Mouse (Mus musculus) erythroblast, embryonic 14.5 days (primary cell): ENCODE results near the gene Bcl2. TPM values are rescaled to one million over a fixed set of nuclear protein-coding genes. Genes with fewer than 3 reads are reported as not detected.
"Not testable (repeated sequence)": the region's sequence is repeated elsewhere in the genome, so short reads cannot be mapped to it uniquely, and the experiment has no call there.

Experiments
- H3K27me3 ChIP-seq: 2 replicates; pipeline ENCODE4 v1.6.1; 2012; ENCODE audit warnings: inconsistent platforms; ENCODE audit not compliant: control insufficient read depth
- H3K36me3 ChIP-seq: 2 replicates; pipeline ENCODE4 v1.6.1; 2012; ENCODE audit warnings: mild to moderate bottlenecking, inconsistent platforms; ENCODE audit not compliant: control insufficient read depth
- H3K4me1 ChIP-seq: 2 replicates; pipeline ENCODE4 v1.6.1; 2012; ENCODE audit warnings: inconsistent platforms; ENCODE audit not compliant: control insufficient read depth
- H3K4me3 ChIP-seq: replicated peaks from 2 replicates; pipeline ENCODE3; 2012; ENCODE audit warnings: moderate library complexity, mild to moderate bottlenecking, inconsistent platforms
- H3K9me3 ChIP-seq: 2 replicates; pipeline ENCODE4 v1.6.1; 2012; ENCODE audit warnings: low read length, inconsistent platforms, mixed read lengths; ENCODE audit not compliant: control insufficient read depth
- GATA1 ChIP-seq: IDR thresholded peaks from 2 replicates; pipeline ENCODE4 v1.6.1; 2012; ENCODE audit warnings: low read length, inconsistent platforms, mixed read lengths
- TAL1 ChIP-seq: IDR thresholded peaks from 3 replicates; pipeline ENCODE4 v1.6.1; 2012; ENCODE audit warnings: low read length, inconsistent platforms, mixed read lengths
- polyA plus RNA-seq: library from polyadenylated mRNA; stranded (reverse); fragments of >175 nt; gene quantifications from 2 replicates; pipeline ENCODE4 v1.2.3, GENCODE M21; 2012

The Bcl2 gene
- polyA plus RNA-seq, 1 experiment = not detected

DNA sequence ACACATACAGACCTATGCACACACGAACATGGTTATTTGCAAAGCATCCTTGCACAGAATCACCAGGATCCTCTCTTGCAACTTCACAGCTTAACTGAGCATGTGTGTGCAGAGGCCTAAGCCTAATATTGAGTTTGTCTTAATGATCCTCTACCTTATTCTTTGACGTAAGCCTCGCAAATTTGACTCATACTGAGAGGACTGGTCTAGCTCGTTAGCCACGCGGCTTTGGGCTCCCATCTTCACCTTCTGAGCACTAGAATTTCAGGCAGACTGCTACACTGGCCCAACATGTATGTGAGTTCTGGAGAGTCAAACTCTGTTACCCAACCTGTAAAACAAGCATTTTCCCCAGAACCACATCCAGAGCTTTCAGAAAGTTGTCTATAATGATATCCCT is 28.9 kb upstream of the Bcl2 start:
- Histone ChIP-seq H3K27me3 (no peaks in the 10 kb centered on the region), H3K9me3 (no peaks in the 10 kb centered on the region), H3K4me3 (no peak overlapping the region), H3K36me3 (peaks cover 15% of the 10 kb centered on the region), H3K4me1 (no peaks in the 10 kb centered on the region)
- no peak for TF ChIP-seq GATA1
- no peak for TF ChIP-seq TAL1

- peaks cover 6% of the 10 kb centered on the region for H3K36me3 ChIP-seq
- no peak overlapping the region for H3K4me3 ChIP-seq
- H3K4me1 ChIP-seq = no peaks in the 10 kb centered on the region
- TF ChIP-seq GATA1 (no peak), TAL1 (no peak)
- H3K9me3 ChIP-seq = no peaks in the 10 kb centered on the region
- no peaks in the 10 kb centered on the region for H3K27me3 ChIP-seq
Measured at GRCm38 (mm10) chr1:106740735-106741134, 26.7 kb upstream of the Bcl2 start.

DNA sequence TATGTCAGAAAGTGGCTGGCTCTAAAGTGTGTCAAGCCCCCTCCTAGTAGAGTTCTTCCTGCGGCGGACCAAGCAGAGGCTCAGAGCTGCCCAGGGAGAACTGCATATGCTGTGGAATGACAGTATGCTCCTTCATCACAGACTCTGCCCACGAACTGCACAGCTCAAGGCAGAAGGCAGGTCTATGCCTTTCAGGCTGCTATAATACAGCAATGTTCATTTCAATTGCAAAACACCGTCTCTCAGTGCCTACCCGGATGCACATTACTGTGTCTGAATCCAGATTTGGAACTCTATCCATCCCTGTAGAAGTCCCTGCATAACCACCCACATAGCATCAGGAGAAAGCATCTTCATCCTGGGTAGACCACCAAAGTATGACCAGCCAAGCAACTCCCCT is 25.7 kb upstream of the Bcl2 start:
- Histone ChIP-seq H3K4me3 (no peak overlapping the region), H3K9me3 (no peaks in the 10 kb centered on the region), H3K4me1 (no peaks in the 10 kb centered on the region), H3K36me3 (peaks cover 6% of the 10 kb centered on the region), H3K27me3 (no peaks in the 10 kb centered on the region)
- no peak for TF ChIP-seq TAL1
- no peak for TF ChIP-seq GATA1

- Histone ChIP-seq H3K36me3 (peaks cover 12% of the 10 kb centered on the region), H3K9me3 (no peaks in the 10 kb centered on the region), H3K27me3 (no peaks in the 10 kb centered on the region), H3K4me3 (no peak overlapping the region), H3K4me1 (no peaks in the 10 kb centered on the region)
- TF ChIP-seq GATA1 = no peak
Measured at GRCm38 (mm10) chr1:106738092-106738491, 24.0 kb upstream of the Bcl2 start.

DNA sequence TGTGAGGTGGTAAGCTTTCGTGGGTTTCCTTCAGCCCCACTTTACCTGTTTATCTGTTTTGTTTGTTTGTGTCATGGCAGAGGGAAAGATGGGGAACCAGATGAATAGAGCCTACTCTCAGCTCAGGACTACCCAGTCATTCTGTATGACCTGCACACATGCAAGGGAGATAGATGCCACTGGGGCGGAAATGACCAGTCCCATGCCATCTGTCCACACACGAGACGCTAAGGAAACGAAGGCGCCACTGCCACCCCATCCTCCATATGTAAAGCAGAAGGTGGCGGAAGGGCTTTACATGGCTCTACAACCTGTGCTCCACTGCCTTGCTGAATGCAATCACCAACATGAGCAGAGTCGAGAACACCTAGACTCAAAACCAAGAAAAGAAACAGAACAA is 22.1 kb upstream of the Bcl2 start:
- H3K4me1 ChIP-seq = no peaks in the 10 kb centered on the region
- H3K9me3 ChIP-seq = no peaks in the 10 kb centered on the region
- H3K4me3 ChIP-seq = no peak overlapping the region
- TF ChIP-seq TAL1 = no peak
- TF ChIP-seq GATA1 = no peak
- H3K36me3 ChIP-seq = peaks cover 12% of the 10 kb centered on the region
- H3K27me3 ChIP-seq = no peaks in the 10 kb centered on the region

DNA sequence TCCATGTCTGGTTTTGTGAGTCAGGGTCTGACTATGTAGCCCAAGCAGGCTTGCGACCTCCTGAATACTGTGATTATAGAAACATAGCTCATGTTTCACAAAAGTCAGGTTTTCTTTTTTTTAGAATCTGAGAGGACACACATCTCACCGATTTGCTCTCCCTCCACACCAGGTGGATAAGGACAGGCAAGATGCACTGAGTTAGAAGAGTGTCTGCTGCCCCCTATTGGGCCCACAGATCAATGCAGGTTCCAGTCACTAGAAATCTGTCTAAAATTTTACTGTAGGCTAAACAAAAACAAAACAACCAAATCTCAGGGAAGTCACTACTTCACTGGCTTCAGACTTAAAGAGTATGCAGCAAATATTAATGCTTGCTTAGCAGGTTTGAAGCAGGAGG is 21.5 kb upstream of the Bcl2 start:
- TF ChIP-seq TAL1 (no peak), GATA1 (no peak)
- Histone ChIP-seq H3K4me1 (no peaks in the 10 kb centered on the region), H3K9me3 (no peaks in the 10 kb centered on the region), H3K4me3 (no peak overlapping the region), H3K27me3 (no peaks in the 10 kb centered on the region), H3K36me3 (peaks cover 12% of the 10 kb centered on the region)

GRCm38 (mm10) chr1:106722061-106722460 is 8.0 kb upstream of the Bcl2 start:
- no peak for TF ChIP-seq TAL1
- TF ChIP-seq GATA1 = no peak
- no peaks in the 10 kb centered on the region for H3K4me1 ChIP-seq
- no peaks in the 10 kb centered on the region for H3K36me3 ChIP-seq
- H3K27me3 ChIP-seq = no peaks in the 10 kb centered on the region
- no peaks in the 10 kb centered on the region for H3K9me3 ChIP-seq
- H3K4me3 ChIP-seq = no peak overlapping the region

GRCm38 (mm10) chr1:106717736-106718135 is 3.7 kb upstream of the Bcl2 start:
- not testable (repeated sequence) for H3K4me3 ChIP-seq, H3K9me3 ChIP-seq, H3K36me3 ChIP-seq
- peaks cover 28% of the 10 kb centered on the region for H3K27me3 ChIP-seq
- peaks cover 20% of the 10 kb centered on the region for H3K4me1 ChIP-seq

GRCm38 (mm10) chr1:106717071-106717601 is 3.1 kb upstream of the Bcl2 start:
- Histone ChIP-seq H3K27me3 (peaks cover 34% of the 10 kb centered on the region), H3K36me3 (no peaks in the 10 kb centered on the region), H3K4me1 (peaks cover 20% of the 10 kb centered on the region), H3K4me3 (no peak overlapping the region), H3K9me3 (peaks cover 3% of the 10 kb centered on the region; the same call in 1 of the 2 replicates)
- TF ChIP-seq TAL1 (no peak), GATA1 (no peak)

GRCm38 (mm10) chr1:106716141-106716540 is 2.1 kb upstream of the Bcl2 start:
- no peak for TF ChIP-seq GATA1
- TF ChIP-seq TAL1 = no peak
- H3K9me3 ChIP-seq = peaks cover 3% of the 10 kb centered on the region; the same call in 1 of the 2 replicates

More at GRCm38 (mm10) chr1:106716141-106716540, 2.1 kb upstream of the Bcl2 start:
- Histone ChIP-seq H3K4me3 (no peak overlapping the region), H3K36me3 (no peaks in the 10 kb centered on the region), H3K27me3 (peaks cover 44% of the 10 kb centered on the region), H3K4me1 (peaks cover 20% of the 10 kb centered on the region)
